Mouse (Mus musculus) G1E (cell line): ENCODE results near the gene Tulp4.

Experiments
- CTCF ChIP-seq: IDR thresholded peaks from 2 replicates; pipeline ENCODE4 v1.5.1; 2012; ENCODE audit warnings: low read depth, low read length, inconsistent platforms, mixed read lengths
- GATA1 ChIP-seq: IDR thresholded peaks from 2 replicates; pipeline ENCODE4 v1.6.1; 2012; ENCODE audit warnings: borderline replicate concordance, low read length, inconsistent platforms, mixed read lengths
- GATA2 ChIP-seq: IDR thresholded peaks from 2 replicates; pipeline ENCODE4 v1.6.1; 2012; ENCODE audit warnings: low read depth, low read length, inconsistent platforms, borderline replicate concordance
- POLR2AphosphoS5 ChIP-seq: IDR thresholded peaks from 2 replicates; pipeline ENCODE4 v1.6.1; 2012; ENCODE audit warnings: low read depth, low read length, inconsistent platforms; ENCODE audit not compliant: insufficient replicate concordance
- TAL1 ChIP-seq: conservative IDR thresholded peaks from 2 replicates; pipeline ENCODE4 v1.6.1; 2012; ENCODE audit warnings: low read depth, low read length, inconsistent platforms, mixed read lengths

- TF ChIP-seq GATA1 = no peak
- TF ChIP-seq CTCF = no peak
- TF ChIP-seq POLR2AphosphoS5 = no peak
- no peak for TF ChIP-seq TAL1
- TF ChIP-seq GATA2 = no peak
Measured at GRCm38 (mm10) chr17:6182715-6183114, 76.5 kb downstream of the Tulp4 start.
